Mouse (Mus musculus): ENCODE data around the gene Cd86.

GRCm38 (mm10) chr16:36711760-36712159, 45.9 kb upstream of the Cd86 start:
- no peak for TF ChIP-seq CTCF (IDR thresholded peaks at IDR 0.05; ENCODE audit: insufficient read depth, low read depth, low read length)
- no peak for TF ChIP-seq POLR2A (IDR thresholded peaks at IDR 0.05; ENCODE audit: insufficient read depth, low read depth, low read length)

Measured in olfactory bulb, adult 2 months (tissue).